In genomic region chr17:45747858-45748785, GRCm38 (mm10) we compare ENCODE assay signal across 8 mouse cellular contexts. TPM values are rescaled to one million over a fixed set of nuclear protein-coding genes. Genes with fewer than 3 reads are reported as not detected.
DNase-seq lines count a peak whose midpoint lies in the region; TF ChIP-seq lines count a peak whose summit lies in the region.

No protein-coding gene starts in this region.

- no peak overlapping the region for H3K4me3 ChIP-seq in kidney, adult 2 months (ENCODE audit: insufficient read depth, low read depth, low read length)

- no peak for TF ChIP-seq POLR2A in kidney, adult 2 months (IDR thresholded peaks at IDR 0.05; ENCODE audit: low read depth, low read length)

- H3K4me1 ChIP-seq in kidney, adult 2 months (ENCODE audit: control insufficient read depth, insufficient read depth, low read length) = no peaks in the 10 kb centered on the region

- H3K27me3 ChIP-seq in kidney, adult 2 months (replicated peaks; ENCODE audit: control insufficient read depth, insufficient read depth, low read length) = no peaks in the 10 kb centered on the region

- DNase-seq in kidney, adult 2 months = no peak
- no peak for DNase-seq in kidney, postnatal 14 days
- DNase-seq in ES-CJ7 (ENCODE audit: low read depth, low spot score) = peak; percentile 72
- DNase-seq in cerebellum, postnatal 10 days = peak; percentile 76 to 83
- peak; percentile 67 to 80 for DNase-seq in heart, adult 18-20 months
- peak; percentile 61 to 69 for DNase-seq in layer of hippocampus, postnatal 36 days
- peak; percentile 52 for DNase-seq in right cerebral cortex, postnatal 14 days
- DNase-seq in kidney, adult 18-20 months = no peak

- TF ChIP-seq CTCF in kidney, adult 2 months (conservative IDR thresholded peaks at IDR 0.05; ENCODE audit: insufficient read depth, insufficient read length, low read depth, low read length) = peak; percentile 51

- WGBS in kidney, adult 2 months = 78% methylated on average over 16 of the region's 16 CpGs

- H3K27ac ChIP-seq in kidney, adult 2 months (ENCODE audit: insufficient read depth, low read depth, low read length) = no peak overlapping the region

- no peaks in the 10 kb centered on the region for H3K36me3 ChIP-seq in kidney, adult 2 months (ENCODE audit: control insufficient read depth, insufficient read depth, low read length)

RNA-seq across cellular contexts. Expression of gene 1600014C23Rik, which starts 14.5 kb away (rescaled TPM):
- not detected in 2 replicates for polyA plus RNA-seq in kidney, adult 2 months (2012; rRNA removed)
- total RNA-seq in heart, adult 18-20 months (2021) = 1 to 10 TPM in 1 of 2 experiments, not detected in 1; 1.3 TPM
- total RNA-seq in layer of hippocampus, postnatal 36 days (2021) = not detected

Comparison
In these comparisons a context has a peak if more than half of its experiments do, and no peak if none do; other contexts are left out.
1. DNase-seq: peak in ES-CJ7 (single experiment), cerebellum, postnatal 10 days (2 of 2), heart, adult 18-20 months (2 of 2), layer of hippocampus, postnatal 36 days (2 of 2) and right cerebral cortex, postnatal 14 days (single experiment); none in kidney, adult 2 months (single experiment), kidney, postnatal 14 days (single experiment) and kidney, adult 18-20 months (single experiment).